In genomic region chr5:122841126-122841525, GRCm38 (mm10) we compare ENCODE assay signal across 27 mouse cellular contexts.
"Had no signal": no experiment of that assay in that cellular context is flagged by ENCODE, and none has a peak within 500 bp of the region (broad histone marks: within the 10 kb centered on the region; RNA-seq: fewer than 3 reads in every experiment).

No protein-coding gene starts in this region.

- H3K27ac ChIP-seq: embryonic facial prominence, embryonic 10.5 days; embryonic facial prominence, embryonic 12.5 days; embryonic facial prominence, embryonic 13.5 days; embryonic facial prominence, embryonic 15.5 days; forebrain, embryonic 10.5 days; forebrain, embryonic 12.5 days; forebrain, embryonic 13.5 days; forebrain, embryonic 15.5 days; gastrocnemius, adult 2 months; heart, embryonic 10.5 days had no signal

- DNase-seq: cerebellum, adult 8-10 months; cerebellum, adult 9-10 months; cerebellum, adult 9-11 months; cerebellum, postnatal 10 days; cerebellum, postnatal 14 days; cerebellum, postnatal 25 days; cerebellum, postnatal 36 days; embryo, embryonic 11 days; forebrain, postnatal 0 days; gastrocnemius, adult 2 months; gastrocnemius, postnatal 10 days; gastrocnemius, postnatal 14 days; gastrocnemius, postnatal 25 days; gastrocnemius, postnatal 36 days; heart, adult 18-20 months had no signal

- H3K27me3 ChIP-seq: embryonic facial prominence, embryonic 12.5 days; embryonic facial prominence, embryonic 13.5 days; embryonic facial prominence, embryonic 15.5 days; forebrain, embryonic 12.5 days; forebrain, embryonic 13.5 days; forebrain, embryonic 15.5 days had no signal

- H3K9ac ChIP-seq: embryonic facial prominence, embryonic 12.5 days; embryonic facial prominence, embryonic 13.5 days; embryonic facial prominence, embryonic 15.5 days; forebrain, embryonic 12.5 days; forebrain, embryonic 13.5 days; forebrain, embryonic 15.5 days; forebrain, postnatal 0 days had no signal

- H3K4me3 ChIP-seq: embryonic facial prominence, embryonic 10.5 days; embryonic facial prominence, embryonic 12.5 days; embryonic facial prominence, embryonic 13.5 days; embryonic facial prominence, embryonic 15.5 days; erythroblast, embryonic 14.5 days; forebrain, embryonic 10.5 days; forebrain, embryonic 12.5 days; forebrain, embryonic 13.5 days; forebrain, embryonic 15.5 days; gastrocnemius, adult 2 months; heart, embryonic 10.5 days had no signal

- H3K36me3 ChIP-seq: embryonic facial prominence, embryonic 10.5 days; embryonic facial prominence, embryonic 12.5 days; embryonic facial prominence, embryonic 13.5 days; embryonic facial prominence, embryonic 15.5 days; forebrain, embryonic 10.5 days; forebrain, embryonic 12.5 days; forebrain, embryonic 15.5 days; heart, embryonic 10.5 days had no signal

- ATAC-seq: forebrain, embryonic 13.5 days; forebrain, embryonic 14.5 days; forebrain, embryonic 15.5 days; forebrain, embryonic 16.5 days; forebrain, postnatal 0 days had no signal

- H3K9me3 ChIP-seq: embryonic facial prominence, embryonic 10.5 days; embryonic facial prominence, embryonic 13.5 days; embryonic facial prominence, embryonic 15.5 days; forebrain, embryonic 12.5 days; forebrain, embryonic 13.5 days; forebrain, embryonic 15.5 days; heart, embryonic 10.5 days had no signal

- H3K4me1 ChIP-seq: embryonic facial prominence, embryonic 10.5 days; embryonic facial prominence, embryonic 12.5 days; embryonic facial prominence, embryonic 13.5 days; embryonic facial prominence, embryonic 15.5 days; forebrain, embryonic 10.5 days; forebrain, embryonic 12.5 days; forebrain, embryonic 13.5 days; forebrain, embryonic 15.5 days; heart, embryonic 10.5 days had no signal
